Mouse (Mus musculus) lung, embryonic 16.5 days (tissue): ENCODE data around the gene Tgfbr3. TPM values are rescaled to one million over a fixed set of nuclear protein-coding genes. Genes with fewer than 3 reads are reported as not detected.
"Not testable (repeated sequence)": the region's sequence is repeated elsewhere in the genome, so short reads cannot be mapped to it uniquely, and the experiment has no call there.

ENCODE experiments used
- ATAC-seq: fragments of 200-750 bp; cut with Nextera tagmentation; 2 replicates; pipeline ENCODE4 v1.8.0; 2017; ENCODE audit warnings: low read depth, mild to moderate bottlenecking, moderate library complexity
- H3K27ac ChIP-seq: fragments of 300-500 bp; sonication (generic); 2 replicates; pipeline ENCODE4 v1.5.1; 2014; ENCODE audit warnings: mild to moderate bottlenecking, control low read depth, low read length
- H3K27me3 ChIP-seq: fragments of 300-500 bp; sonication (generic); 2 replicates; pipeline ENCODE4 v1.6.1; 2014; ENCODE audit warnings: low read depth, low read length, mixed read lengths; ENCODE audit not compliant: control insufficient read depth, insufficient read depth
- H3K36me3 ChIP-seq: fragments of 300-500 bp; sonication (generic); 2 replicates; pipeline ENCODE4 v1.6.1; 2014; ENCODE audit warnings: low read length; ENCODE audit not compliant: control insufficient read depth, insufficient read depth
- H3K4me1 ChIP-seq: fragments of 300-500 bp; sonication (generic); replicated peaks from 2 replicates; pipeline ENCODE4 v1.6.1; 2014; ENCODE audit warnings: low read length, mixed read lengths; ENCODE audit not compliant: control insufficient read depth, insufficient read depth
- H3K4me2 ChIP-seq: fragments of 300-500 bp; sonication (generic); 2 replicates; pipeline ENCODE4 v1.6.1; 2014; ENCODE audit warnings: low read depth, low read length, control low read depth
- H3K4me3 ChIP-seq: fragments of 300-500 bp; sonication (generic); 2 replicates; pipeline ENCODE4 v1.5.1; 2014; ENCODE audit warnings: mild to moderate bottlenecking, low read length, control low read depth
- H3K9ac ChIP-seq: fragments of 300-500 bp; sonication (generic); 2 replicates; pipeline ENCODE4 v1.6.1; 2014; ENCODE audit warnings: low read length, control low read depth
- H3K9me3 ChIP-seq: fragments of 300-500 bp; sonication (generic); 2 replicates; pipeline ENCODE4 v1.6.1; 2016; ENCODE audit warnings: low read length; ENCODE audit not compliant: control insufficient read depth
- WGBS: fragments of 180-500 bp; shearing (Covaris S2); extraction: QIAGEN DNeasy Blood & Tissue Kit; methylation state at CpG from one replicate; pipeline ENCODE4 v1.1.7; 2014; 5-methylcytosine and 5-hydroxymethylcytosine counted together
- polyA plus RNA-seq: library from polyadenylated mRNA; unstranded; fragments of >200 nt; fragmentation: Nextera tagmentation; extraction: Ambion mirVana; gene quantifications from 2 replicates; pipeline ENCODE4 v1.2.1, GENCODE M21; 2015

Tgfbr3 gene
- polyA plus RNA-seq, 1 experiment from 2014 or later: 29.1 TPM

DNA sequence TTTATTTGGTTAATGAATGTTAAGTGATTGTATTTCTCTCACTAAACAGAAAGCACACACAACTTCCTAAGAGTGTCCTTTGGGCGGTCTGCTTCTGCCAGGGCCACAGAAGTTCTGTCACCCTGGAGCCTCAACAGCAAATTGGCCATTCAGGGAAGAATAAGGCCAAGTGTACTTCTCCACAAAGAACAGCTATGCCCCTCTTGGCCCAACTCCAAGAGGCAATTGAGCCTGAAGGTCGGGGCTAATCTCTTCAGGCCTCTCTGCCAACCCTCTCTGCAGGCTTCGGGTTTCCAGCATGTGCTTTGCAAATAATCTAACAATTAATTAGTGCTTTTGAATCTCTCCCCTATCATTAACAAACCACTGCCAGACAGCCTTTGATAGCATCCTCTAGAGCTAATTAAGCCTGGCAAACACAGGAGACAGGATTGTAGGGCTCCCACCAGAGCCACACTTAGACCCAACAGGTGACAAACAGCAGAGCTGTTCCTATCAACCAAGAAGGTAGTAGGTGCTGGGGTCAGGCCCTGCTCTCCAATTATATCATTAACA is 37.6 kb downstream of the Tgfbr3 start:
- Histone ChIP-seq H3K27me3 (no peaks in the 10 kb centered on the region), H3K4me1 (peaks cover 33% of the 10 kb centered on the region), H3K27ac (peak overlapping the region; percentile 80), H3K4me3 (no peak overlapping the region), H3K4me2 (peak overlapping the region; percentile 6; the same call in 1 of the 2 replicates), H3K36me3 (peaks cover 4% of the 10 kb centered on the region; the same call in 1 of the 2 replicates), H3K9ac (peak overlapping the region; percentile 17; the same call in 1 of the 2 replicates), H3K9me3 (peaks cover 2% of the 10 kb centered on the region; the same call in 1 of the 2 replicates)
- 13% methylated on average over 3 of the region's 3 CpGs for WGBS
- peak; percentile 65; the same call in 1 of the 2 replicates for ATAC-seq

DNA sequence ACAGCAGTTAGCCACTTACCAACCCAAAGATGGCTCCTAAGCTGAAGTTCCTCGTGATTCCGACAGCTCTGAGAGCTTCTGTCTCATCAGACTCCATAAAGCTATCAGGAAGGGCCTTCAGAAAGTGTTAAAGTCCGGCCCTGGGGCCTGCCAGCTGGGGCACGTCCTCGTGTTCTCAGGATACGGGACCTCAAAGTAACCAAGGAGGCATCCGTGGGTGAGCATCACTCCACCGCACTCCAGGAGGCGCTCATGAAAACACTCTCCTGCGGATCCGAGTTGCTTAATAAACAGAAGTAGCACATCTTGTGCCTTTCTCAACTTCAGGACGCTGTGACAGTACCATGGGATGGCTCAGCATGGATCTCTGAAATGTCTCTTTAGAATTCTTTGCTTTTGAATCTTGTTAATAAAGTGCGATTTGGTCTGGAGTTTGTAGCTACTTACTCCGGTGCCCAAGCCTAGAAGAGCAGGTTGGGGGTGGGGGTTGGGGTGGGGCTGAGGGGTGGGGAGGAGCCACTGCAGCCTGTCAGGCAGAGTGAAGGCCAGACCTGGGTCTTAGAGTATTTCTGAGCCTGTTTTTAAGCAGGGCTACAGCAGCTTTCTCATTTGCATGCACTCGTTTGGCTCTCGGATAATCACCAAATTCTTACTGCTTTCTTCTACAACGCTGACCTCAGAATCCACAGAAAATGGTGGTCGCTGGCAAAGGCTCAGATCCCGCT is 38.7 kb downstream of the Tgfbr3 start:
- 36% methylated on average over 19 of the region's 19 CpGs for WGBS
- H3K4me2 ChIP-seq: peak overlapping the region; percentile 15
- H3K4me1 ChIP-seq: peaks cover 33% of the 10 kb centered on the region
- H3K4me3 ChIP-seq: no peak overlapping the region
- H3K27ac ChIP-seq: no peak overlapping the region; the same call in 1 of the 2 replicates
- peaks cover 2% of the 10 kb centered on the region; the same call in 1 of the 2 replicates for H3K9me3 ChIP-seq
- H3K27me3 ChIP-seq: no peaks in the 10 kb centered on the region
- H3K36me3 ChIP-seq: peaks cover 4% of the 10 kb centered on the region; the same call in 1 of the 2 replicates
- H3K9ac ChIP-seq: no peak overlapping the region
- no peak for ATAC-seq

DNA sequence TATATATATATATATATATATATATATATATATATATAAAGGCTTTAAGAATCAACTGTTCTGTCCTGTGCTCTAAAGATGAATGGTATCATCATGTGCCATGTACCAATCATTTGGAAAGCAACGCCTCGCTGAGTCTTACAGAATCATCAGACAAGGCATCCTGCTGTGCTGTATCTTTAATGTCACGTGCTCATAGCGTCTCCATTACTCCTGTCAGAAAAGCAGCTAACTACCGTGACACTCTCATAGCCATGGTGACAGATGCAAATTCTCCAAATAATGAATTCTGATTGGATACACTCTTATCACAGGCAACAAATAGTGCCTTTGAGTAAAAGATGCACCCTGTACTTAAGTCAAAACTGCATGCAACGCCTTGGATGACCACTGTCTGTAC is 40.7 kb downstream of the Tgfbr3 start:
- no peaks in the 10 kb centered on the region; the same call in 1 of the 2 replicates for H3K9me3 ChIP-seq
- H3K9ac ChIP-seq: no peak overlapping the region
- WGBS: 91% methylated on average over 6 of the region's 6 CpGs
- peaks cover 2% of the 10 kb centered on the region; the same call in 1 of the 2 replicates for H3K36me3 ChIP-seq
- H3K4me1 ChIP-seq: peaks cover 33% of the 10 kb centered on the region
- H3K4me3 ChIP-seq: no peak overlapping the region
- no peaks in the 10 kb centered on the region for H3K27me3 ChIP-seq
- H3K27ac ChIP-seq: no peak overlapping the region
- ATAC-seq: no peak
- H3K4me2 ChIP-seq: no peak overlapping the region

DNA sequence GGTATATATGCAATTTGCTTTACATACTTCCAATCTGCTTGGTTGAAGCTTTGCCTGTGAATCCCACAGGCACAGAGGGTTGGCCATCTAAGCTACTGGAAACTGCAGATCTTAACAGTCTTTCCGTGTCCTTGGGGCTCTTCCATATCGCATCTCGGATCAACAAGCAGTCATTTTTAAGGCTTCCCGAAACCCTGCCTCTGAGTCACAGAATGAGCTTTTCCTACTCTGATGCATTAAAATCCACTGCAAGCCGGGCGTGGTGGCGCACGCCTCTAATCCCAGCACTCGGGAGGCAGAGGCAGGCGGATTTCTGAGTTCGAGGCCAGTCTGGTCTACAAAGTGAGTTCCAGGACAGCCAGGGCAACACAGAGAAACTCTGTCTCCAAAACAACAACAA is 41.1 kb downstream of the Tgfbr3 start:
- not testable (repeated sequence) for ATAC-seq, H3K27me3 ChIP-seq
- WGBS: 96% methylated on average over 11 of the region's 11 CpGs

DNA sequence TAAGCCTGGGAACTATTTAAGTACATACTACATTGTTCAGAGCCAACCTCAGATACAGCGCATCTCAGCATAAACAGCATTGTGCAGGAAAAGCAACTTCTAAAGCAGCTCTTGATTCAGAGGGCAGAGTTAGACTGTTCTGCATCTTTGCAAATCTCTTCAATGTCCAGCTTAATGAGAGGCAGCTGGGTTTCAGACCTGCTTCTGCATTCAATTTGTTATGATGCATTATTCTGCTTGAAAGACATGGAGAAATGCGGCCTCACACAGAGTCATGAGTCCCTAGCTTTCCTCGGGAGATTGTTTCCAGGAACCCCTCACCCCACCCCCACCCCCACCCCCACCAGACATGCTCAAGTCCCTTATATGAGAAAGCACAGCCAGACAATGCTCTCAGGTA is 41.6 kb downstream of the Tgfbr3 start:
- H3K27ac ChIP-seq: no peak overlapping the region
- peaks cover 25% of the 10 kb centered on the region for H3K4me1 ChIP-seq
- peaks cover 2% of the 10 kb centered on the region; the same call in 1 of the 2 replicates for H3K36me3 ChIP-seq
- ATAC-seq: no peak
- 73% methylated on average over 3 of the region's 3 CpGs for WGBS
- no peaks in the 10 kb centered on the region; the same call in 1 of the 2 replicates for H3K9me3 ChIP-seq
- H3K27me3 ChIP-seq: no peaks in the 10 kb centered on the region
- H3K4me2 ChIP-seq: no peak overlapping the region
- H3K9ac ChIP-seq: no peak overlapping the region
- H3K4me3 ChIP-seq: no peak overlapping the region

More for the DNA sequence above, 41.1 kb downstream of the Tgfbr3 start:
- H3K4me3 ChIP-seq, H3K9ac ChIP-seq, H3K27ac ChIP-seq, H3K4me2 ChIP-seq, H3K9me3 ChIP-seq, H3K36me3 ChIP-seq: not testable (repeated sequence)
- H3K4me1 ChIP-seq: peaks cover 30% of the 10 kb centered on the region

DNA sequence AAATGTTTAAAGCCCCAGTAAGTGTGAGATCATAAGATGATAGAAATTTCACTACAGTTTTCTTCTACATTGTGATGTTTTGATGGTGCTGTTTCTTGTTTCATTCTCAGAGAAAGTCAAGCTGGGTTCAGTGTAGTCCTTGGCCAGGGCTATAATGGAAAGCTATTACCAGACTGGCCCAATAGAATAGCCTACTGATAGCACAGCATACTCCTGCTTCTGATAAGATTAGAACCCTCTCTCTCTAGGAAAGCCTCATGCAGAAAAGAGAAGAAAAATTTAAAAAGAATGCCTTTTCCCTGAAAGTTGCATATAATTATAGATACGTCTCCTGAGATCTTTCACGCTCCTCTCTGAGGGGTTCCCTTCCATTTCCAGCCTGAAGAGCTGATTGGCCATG is 46.0 kb downstream of the Tgfbr3 start:
- ATAC-seq: no peak
- Histone ChIP-seq H3K4me2 (no peak overlapping the region), H3K27ac (no peak overlapping the region), H3K9ac (no peak overlapping the region), H3K4me3 (no peak overlapping the region), H3K9me3 (no peaks in the 10 kb centered on the region), H3K36me3 (no peaks in the 10 kb centered on the region), H3K27me3 (no peaks in the 10 kb centered on the region), H3K4me1 (peaks cover 12% of the 10 kb centered on the region)
- WGBS: 95% methylated on average over 2 of the region's 2 CpGs

- Histone ChIP-seq H3K4me3 (no peak overlapping the region), H3K36me3 (no peaks in the 10 kb centered on the region), H3K9me3 (no peaks in the 10 kb centered on the region), H3K27ac (no peak overlapping the region), H3K4me2 (no peak overlapping the region), H3K4me1 (peaks cover 17% of the 10 kb centered on the region), H3K9ac (no peak overlapping the region), H3K27me3 (no peaks in the 10 kb centered on the region)
- 75% methylated on average over 4 of the region's 4 CpGs for WGBS
- no peak for ATAC-seq
Measured at GRCm38 (mm10) chr5:107242993-107243392, 46.4 kb downstream of the Tgfbr3 start.

DNA sequence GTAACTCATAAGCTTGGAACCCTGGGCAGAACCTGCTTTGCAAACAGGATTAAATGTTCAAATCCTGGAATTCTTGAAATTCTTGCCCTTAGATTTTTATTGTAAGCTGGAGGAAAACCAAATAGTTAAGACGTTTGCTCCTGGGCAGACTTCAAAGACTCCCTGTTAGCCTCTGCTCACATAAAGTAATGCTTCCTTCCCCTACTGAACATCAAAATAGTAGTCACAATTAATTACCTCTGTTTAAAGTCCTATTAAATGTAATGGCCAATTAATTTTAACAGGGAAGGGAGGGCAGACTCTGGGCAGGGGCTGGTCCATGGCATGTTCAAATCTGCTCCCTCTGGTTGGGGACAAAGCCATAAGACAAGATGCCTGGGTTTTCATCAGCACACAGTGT is 49.2 kb downstream of the Tgfbr3 start:
- 26% methylated on average over 1 of the region's 1 CpGs for WGBS

GRCm38 (mm10) chr5:107237971-107238426 is 51.4 kb downstream of the Tgfbr3 start:
- H3K4me3 ChIP-seq: no peak overlapping the region
- no peaks in the 10 kb centered on the region for H3K36me3 ChIP-seq
- peaks cover 53% of the 10 kb centered on the region for H3K4me1 ChIP-seq
- no peaks in the 10 kb centered on the region for H3K9me3 ChIP-seq
- H3K9ac ChIP-seq: no peak overlapping the region
- H3K27ac ChIP-seq: no peak overlapping the region
- 31% methylated on average over 7 of the region's 7 CpGs for WGBS
- H3K27me3 ChIP-seq: no peaks in the 10 kb centered on the region
- no peak overlapping the region for H3K4me2 ChIP-seq
- peak; percentile 32; the same call in 1 of the 2 replicates for ATAC-seq

More for the DNA sequence above, 49.2 kb downstream of the Tgfbr3 start:
- Histone ChIP-seq H3K27me3 (no peaks in the 10 kb centered on the region), H3K36me3 (no peaks in the 10 kb centered on the region), H3K4me2 (no peak overlapping the region), H3K9me3 (no peaks in the 10 kb centered on the region), H3K4me1 (peaks cover 32% of the 10 kb centered on the region), H3K9ac (no peak overlapping the region), H3K4me3 (no peak overlapping the region), H3K27ac (no peak overlapping the region)
- ATAC-seq: no peak
